Mouse (Mus musculus) mouse embryonic stem cell (cell line): ENCODE data around the gene Arl6ip1.

Experiments
- in situ Hi-C, 2 experiments: fragments of 300-500 bp; cut with MboI; formaldehyde crosslinking; loops; 1 replicate in 1 of 2; 3 replicates in 1 of 2; pipeline ENCODE4 v1.14.3; 2019 to 2020; ENCODE audit warnings: low sequenced_read_pairs in 2 of 2, low pct_unique_long_range_greater_than_20kb in 1 of 2, mixed read lengths in 1 of 2; ENCODE audit not compliant: unreplicated experiment in 1 of 2

Arl6ip1 gene

DNA sequence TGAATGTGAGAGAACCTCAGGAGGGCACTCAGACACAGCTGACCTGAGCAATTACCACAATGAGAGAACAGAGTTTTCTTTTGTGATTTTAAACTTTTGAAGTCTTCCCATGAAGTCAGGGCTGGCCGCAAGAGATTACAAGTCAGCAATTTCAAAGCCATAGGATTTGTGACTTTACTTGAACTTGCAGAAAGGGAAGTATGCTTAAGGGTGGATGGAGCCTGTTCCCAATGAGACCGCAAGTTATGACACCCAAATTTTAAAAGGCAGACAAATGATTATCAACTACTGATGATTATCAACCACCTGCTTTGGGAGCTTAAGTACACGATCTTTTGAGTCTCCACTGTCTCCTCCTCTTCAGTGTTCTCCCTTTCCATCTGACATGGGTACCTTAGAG, 11.0 kb downstream of the Arl6ip1 start:
- in situ Hi-C loops, result no loop called here

DNA sequence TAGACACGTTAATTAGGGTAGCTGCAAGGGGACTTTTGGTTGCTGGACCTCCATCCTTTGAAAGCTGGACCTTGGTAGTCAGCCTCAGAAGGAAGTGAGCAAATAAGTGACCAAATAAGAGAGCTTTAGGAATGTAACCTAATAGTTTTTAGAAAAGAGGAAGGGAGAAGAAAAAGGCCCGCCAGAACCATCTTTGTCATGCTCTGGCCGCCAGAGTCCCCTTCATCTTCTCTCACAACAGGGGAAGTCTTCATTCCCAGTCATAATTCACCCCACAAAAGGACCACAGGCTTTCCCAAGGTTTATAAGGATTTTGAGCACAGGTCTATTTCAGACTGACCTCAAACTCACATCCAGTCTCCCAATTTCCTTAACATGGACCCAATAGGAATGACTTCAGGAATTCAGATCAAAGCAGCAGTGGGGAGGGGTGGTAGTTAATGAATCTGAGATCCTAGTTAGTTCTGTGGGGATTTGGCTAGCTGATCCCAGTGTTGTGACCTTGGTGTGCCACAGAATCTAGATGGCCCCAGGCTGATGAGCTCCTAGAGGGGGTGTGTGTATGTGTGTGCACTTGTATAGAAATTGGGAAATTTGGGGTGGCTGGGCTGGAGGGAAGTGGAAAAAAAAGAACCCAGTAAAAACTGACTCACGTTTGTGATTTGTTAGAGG, 11.8 kb downstream of the Arl6ip1 start:
- in situ Hi-C loops, result no loop called here

DNA sequence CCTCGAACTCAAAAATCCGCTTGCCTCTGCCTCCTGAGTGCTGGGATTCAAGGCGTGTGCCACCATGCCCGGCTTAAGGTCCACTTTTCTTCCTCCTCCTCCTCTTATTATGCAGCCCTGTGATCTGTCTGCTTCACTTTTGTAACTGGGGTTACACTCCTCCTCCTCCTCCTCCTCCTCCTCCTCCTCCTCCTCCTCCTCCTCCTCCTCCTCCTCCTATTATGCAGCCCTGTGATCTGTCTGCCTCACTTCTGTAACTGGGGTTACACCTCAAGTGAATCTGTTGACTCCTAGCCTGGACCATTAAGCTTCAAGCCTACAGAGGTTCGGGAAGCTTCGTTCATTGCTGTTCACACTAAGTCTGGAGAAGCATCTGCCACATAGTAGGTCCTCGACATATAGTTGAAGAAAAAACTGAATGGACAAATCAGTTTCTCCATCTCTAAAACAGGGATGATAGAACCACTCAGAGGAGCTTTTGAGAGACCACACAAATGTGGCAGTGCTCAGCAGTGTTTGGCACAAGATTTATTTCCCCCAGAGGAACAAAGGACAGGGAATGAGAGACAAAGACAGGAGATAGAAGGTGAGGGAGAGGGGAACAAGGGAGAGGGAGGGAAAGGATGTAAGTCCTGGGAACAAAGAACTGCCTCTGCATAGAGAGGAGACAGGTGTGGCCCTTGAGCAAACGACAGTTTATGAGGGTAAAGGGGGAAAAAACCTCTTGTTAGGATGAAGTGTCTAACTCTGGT, 12.5 kb downstream of the Arl6ip1 start:
- in situ Hi-C loops, result no loop called here

DNA sequence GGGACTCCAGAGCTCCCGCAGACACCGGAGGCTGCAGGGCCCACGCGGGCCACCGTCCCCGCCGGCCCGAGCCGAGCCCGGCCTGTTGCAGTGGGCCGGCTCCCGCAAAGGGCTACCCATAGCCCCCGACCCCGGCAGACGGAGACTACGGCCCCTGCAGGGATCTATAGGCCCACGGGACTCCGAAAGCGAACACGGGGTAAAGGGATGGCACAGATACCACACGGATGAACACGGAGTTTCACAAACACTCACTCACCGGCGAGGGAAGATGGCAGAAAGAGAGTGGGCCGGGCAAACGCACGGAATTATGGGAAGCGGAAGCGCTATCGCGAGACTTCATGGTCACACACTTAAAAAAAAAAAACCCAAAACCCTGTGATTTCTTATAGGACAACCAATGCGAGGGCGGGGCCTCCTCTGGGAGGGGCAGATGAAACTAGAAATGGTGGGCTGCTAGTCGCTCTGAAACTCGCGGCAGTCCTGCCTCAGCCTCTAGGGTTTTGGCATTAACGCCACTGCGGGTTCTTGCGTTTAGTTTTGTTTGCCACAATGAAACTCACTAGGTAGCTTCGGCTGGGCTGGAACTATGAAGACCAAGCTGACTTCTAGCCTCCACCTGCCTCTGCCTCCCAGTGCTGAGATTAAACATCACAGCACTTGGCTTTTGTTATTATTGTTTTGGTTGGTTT, 13.4 kb downstream of the Arl6ip1 start, which contains the start of gene Rps15a:
Rps15a (minus strand) TSS at position 312 of the 692 bp plus-strand sequence.
- in situ Hi-C loops, result no loop called here

DNA sequence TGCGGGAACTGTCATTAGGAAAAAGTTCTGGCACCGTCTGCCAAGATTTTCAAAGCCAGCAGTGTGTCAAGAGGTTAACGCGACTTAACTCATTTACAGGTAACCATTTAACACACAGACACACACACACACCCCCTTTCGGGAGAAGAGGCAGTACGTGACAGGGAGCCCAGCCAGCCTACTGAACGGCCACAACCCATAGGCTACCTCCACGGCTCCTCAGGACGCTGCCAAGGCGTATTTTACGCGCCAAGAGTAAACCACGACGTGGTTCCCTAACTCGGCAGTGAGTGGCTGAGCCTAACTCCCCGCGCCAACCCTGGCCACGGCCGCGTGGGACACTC, 14.0 kb downstream of the Arl6ip1 start:
- in situ Hi-C loops, result no loop called here

DNA sequence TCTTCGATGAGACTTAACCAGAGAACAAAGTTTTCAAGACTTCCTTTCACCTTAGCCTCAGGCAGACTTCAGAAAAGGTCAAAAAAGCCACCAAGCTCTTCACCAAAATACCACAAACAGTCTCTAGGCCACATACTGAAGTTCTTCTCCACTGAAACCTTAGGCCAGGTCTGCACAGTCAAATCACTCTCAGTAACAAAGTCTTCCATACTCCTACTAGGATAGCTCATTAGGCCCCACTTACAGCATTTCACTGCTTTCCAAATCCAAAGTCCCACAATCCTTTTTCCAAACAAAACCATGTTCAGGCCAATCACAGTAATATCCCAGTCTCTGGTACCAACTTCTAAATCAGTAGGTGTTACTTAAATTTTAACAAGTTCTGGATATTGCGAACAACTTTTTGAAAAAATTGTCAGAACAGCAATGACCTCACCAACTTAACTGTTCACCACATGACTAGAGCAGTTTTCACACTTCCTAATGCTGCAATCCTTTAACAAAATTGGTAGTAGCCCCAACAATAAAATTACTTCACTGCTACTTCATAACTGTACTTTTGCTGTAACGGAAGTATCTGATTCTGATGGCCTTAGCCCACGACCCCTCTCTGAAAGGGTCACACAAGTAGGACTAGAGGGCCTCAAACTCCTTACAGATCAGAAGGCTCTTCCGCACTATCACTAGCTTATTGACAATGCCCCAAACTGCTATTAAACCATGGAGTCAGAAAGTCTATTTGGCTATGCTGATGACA, 15.7 kb downstream of the Arl6ip1 start:
- in situ Hi-C loops, result no loop called here

DNA sequence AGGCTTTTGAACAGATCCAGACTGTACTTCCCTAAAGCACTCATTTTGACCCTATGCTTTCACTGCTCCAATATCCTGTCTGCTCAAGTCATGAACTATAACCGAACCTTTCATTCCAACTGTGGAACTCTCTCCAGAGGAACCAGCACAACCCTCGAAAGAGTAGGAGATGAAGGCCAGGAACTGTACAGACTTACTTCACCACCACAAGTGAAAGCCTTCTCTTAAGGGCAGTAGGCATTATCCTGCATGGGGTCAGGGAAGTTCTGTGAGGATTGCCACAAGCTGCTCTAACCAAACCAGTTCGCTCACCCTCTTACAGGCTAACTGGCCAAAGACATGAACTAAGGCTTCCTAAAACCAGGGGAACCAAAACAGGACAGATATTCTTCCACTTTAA, 18.3 kb downstream of the Arl6ip1 start:
- in situ Hi-C loops, result no loop called here

DNA sequence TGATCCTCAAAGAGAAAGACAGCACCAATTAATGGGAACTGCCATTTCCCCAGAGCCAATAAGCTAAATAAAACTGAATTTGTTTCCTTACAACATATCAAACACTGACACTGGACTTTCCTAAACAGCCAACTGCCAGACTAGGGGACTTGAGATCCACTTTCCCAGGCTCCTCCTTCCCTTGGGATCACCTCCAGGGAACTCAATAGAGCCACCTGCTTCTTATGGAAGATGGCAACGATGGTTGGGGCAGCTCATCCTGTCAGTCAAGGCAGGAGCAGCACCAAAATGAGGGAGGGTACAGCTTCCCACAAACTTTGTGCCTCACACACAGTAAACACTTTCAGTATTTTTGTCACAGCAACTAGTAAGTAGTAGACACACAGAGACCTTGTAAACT, 21.8 kb downstream of the Arl6ip1 start:
- in situ Hi-C loops, result no loop called here

DNA sequence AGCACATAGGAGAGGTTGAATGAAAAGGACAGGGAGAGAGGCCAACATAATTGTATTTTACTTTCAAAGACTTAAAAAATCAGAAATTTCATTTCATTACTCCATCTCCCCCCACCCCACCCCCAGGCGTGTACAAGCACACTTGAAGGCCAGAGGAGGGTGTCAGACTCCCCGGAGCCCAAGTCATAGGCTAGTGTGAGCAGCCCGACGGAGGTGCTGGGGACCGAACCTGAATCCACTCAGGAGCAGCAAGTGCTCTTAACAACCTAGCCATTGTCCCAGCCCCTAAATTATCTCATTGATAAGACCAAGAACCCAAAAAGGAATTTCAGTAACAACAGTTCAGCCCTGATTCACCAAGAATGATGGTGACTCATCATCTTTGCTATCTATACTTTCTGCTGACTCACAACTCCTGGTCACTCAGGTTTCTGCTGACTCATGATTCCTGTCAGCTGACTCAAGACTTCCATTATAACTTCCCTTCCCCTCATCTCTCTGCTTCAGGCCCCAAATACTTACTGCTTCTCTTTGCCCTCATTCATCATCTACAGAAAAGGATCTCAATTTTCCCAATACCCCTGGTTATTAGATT, 24.9 kb downstream of the Arl6ip1 start:
- in situ Hi-C loops, result no loop called here

DNA sequence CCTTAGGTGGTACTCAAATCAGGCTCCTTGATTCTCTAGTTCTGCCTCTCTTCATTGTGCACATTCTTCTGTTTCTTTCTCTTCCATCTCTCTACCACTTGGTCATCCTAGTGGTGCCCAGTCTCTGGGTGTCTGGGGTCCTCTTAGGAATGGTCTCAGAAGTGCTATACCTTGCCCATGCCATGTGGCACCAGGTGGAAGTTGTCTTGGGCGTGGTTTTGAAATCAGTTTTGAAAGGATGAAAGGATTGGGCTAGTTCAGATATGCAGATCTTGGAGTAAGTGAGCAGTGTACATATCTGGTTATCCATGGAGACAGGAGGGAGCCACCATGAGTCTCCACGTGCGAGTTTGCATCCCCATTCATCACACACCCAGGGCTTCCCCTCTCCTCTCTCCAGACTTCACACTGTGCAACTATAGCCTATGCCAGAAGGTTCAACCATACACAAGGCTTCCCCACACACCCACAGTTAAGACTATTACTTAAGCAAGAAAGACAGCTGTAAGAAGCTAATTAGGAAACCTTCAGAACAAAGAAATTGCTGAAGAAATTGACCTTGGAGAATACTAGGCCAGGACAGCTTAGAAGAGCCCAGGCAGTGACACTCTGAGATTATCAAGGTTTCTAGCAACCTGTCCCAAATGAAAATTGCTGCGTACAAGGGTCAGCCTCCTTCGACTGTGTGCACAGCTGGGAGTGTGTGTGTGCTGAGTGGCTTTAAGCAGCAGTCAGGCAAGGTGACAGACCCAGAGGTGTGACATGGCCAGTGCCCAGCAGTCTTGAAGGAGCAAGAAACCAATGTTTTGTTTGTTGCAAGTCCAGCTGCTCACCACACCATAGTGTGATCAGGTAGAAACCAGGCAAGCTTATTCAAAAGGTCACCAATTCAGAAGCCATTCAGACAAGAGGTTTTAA, 25.7 kb downstream of the Arl6ip1 start:
- in situ Hi-C loops, result no loop called here

DNA sequence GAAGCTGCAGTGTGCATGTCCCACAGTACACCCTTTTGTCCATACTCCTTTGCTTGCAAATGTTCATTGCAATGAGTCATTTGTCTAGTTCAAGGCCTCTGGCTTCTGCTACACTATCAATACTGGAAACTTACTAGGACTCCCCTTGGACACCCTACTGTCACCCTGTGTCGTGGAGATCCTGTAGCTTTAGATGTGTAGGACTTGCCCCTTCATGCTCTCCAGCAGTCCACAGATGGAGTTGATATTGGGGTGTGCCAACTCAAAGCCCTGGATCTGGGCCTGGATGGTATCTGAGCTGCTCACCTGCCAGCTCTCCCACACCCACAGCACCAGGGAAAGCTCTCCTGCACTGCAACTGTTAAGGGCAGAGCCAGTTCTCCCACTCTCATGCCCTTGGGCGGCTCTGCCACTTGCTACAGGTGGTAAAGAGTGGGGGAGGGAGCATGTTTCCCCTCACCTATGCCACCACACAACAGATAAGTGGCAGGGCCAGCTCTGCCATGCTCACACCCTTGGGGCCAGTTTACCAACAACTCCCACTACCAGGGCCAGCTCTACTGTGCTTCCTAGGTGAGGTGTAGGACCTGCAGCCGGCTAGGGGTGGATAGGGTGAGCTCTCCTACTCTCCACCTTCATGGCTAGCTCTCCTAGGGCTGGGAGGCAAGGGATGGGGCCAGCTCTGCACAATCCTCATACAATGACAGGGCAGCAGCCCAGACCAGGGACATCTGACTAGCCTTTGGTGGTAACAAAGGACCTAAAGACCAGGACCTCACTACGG, 26.6 kb downstream of the Arl6ip1 start:
- in situ Hi-C loops, result no loop called here

DNA sequence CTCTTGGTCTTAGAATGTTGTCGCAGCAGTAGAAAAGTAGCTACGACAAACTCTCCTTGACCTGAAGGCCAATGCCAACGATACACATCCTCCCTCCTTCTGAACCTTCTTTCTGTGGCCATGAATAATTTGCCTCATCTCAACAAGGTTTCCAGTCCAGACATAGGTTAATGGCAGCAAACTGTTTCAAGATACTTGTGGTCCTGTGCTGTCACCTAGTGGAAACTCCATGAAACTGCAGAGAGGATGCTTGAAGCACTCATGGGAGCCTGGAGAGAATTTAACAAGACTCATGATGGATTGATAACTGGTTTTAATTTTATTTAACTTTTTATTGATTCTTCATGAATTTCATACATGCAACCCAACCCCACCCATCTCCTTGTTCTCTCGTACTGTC, 27.2 kb downstream of the Arl6ip1 start:
- in situ Hi-C loops, result no loop called here

DNA sequence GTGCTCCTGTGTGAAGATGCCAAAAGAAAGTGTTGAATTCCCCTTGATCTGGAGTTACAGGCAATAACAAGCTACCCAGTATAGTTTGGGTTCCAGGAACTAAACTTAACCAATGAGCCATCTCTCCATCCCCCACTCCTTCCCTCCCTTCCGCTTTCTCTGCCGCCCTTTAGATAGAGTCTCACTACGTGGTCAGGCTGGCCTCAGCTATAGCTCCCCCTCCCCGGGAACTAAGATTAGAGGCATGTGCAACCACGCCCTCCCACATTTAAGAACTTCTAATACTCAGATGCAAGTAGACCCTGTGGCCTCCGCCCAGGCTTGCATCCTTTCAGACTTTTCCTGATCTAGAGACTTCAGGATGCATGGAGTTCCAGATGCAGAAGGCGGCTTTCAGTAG, 31.8 kb downstream of the Arl6ip1 start:
- in situ Hi-C loops, result loop anchor here in 1 of 2 experiments (25.0 kb wide), 1 partner anchor 315 kb away; no protein-coding TSS in a partner anchor

DNA sequence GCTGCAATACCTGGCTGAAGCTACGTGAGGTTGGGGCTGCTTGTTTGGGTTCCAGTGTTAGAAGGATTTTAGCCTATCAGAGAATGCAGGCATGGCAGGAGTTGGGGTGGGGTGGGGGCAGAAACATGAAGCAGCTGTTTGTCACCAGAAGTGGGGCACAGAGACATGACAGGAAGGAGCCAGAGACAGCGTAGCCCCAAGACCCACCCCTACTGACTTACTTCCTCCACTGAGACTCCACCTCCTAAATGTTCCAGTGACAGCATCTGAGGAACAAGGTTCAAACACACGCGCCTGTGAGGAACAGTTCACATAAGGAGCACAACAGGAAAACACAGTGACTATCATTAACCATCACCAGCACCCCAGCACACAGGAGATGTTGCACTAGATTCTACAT, 49.5 kb downstream of the Arl6ip1 start:
- in situ Hi-C loops, result loop anchor here in 1 of 2 experiments (25.0 kb wide), 1 partner anchor 332 kb away; no protein-coding TSS in a partner anchor

DNA sequence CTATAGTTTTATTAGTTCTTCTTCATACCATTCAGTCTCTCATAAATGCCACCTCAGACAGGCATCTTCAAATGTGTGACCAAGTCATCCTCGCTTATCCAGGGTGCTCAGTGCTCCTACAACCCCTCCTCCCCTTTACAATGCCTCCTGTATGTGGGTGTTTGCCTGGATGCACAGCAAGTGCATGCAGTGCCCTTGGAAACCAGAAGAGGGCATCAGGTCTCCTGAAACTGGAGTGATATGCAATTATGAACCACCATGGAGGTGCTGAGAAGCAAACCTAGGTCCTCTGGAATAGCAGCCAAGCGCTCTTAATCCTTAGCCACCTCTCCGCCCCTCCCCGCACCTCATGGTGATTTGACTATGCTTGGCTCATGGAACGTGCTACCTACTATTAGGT, 50.4 kb downstream of the Arl6ip1 start:
- in situ Hi-C loops, result loop anchor here in 1 of 2 experiments (25.0 kb wide), 1 partner anchor 333 kb away; no protein-coding TSS in a partner anchor
